Mouse (Mus musculus): ENCODE measurements at regions not wholly inside any gene's neighbourhood (a gene's known extent, or its start where the extent isn't known, plus 50 kb on each side); places are given as distances from the start of the nearest gene placed in this dataset.

GRCm38 (mm10) chr15:18360256-18360655 is 458.5 kb upstream of the Cdh10 start:
- DNase-seq (ENCODE audit: low read depth, low spot score): no peak

- DNase-seq (ENCODE audit: low read depth, low spot score): no peak
Observed at GRCm38 (mm10) chr15:18399724-18400123, 419.0 kb upstream of the Cdh10 start.

- DNase-seq (ENCODE audit: low read depth, low spot score): no peak
Observed at GRCm38 (mm10) chr15:18400257-18400846, 418.4 kb upstream of the Cdh10 start.

GRCm38 (mm10) chr15:18432705-18433104 is 386.0 kb upstream of the Cdh10 start:
- no peak for DNase-seq (ENCODE audit: low read depth, low spot score)

GRCm38 (mm10) chr15:18453801-18454200 is 364.9 kb upstream of the Cdh10 start:
- no peak for DNase-seq (ENCODE audit: low read depth, low spot score)

GRCm38 (mm10) chr15:18482385-18482784 is 336.4 kb upstream of the Cdh10 start:
- no peak for DNase-seq (ENCODE audit: low read depth, low spot score)

- no peak for DNase-seq (ENCODE audit: low read depth, low spot score)
Observed at GRCm38 (mm10) chr15:18511606-18512005, 307.1 kb upstream of the Cdh10 start.

GRCm38 (mm10) chr15:18517701-18518100 is 301.0 kb upstream of the Cdh10 start:
- no peak for DNase-seq (ENCODE audit: low read depth, low spot score)

GRCm38 (mm10) chr15:18556457-18556856 is 262.3 kb upstream of the Cdh10 start:
- DNase-seq (ENCODE audit: low read depth, low spot score): peak; percentile 2
